Mouse (Mus musculus) mouse trophoblast stem cell (cell line): ENCODE measurements at regions not wholly inside any gene's neighbourhood (a gene's known extent, or its start where the extent isn't known, plus 50 kb on each side); places are given as distances from the start of the nearest gene placed in this dataset.

Experiments used
- in situ Hi-C, 2 experiments: fragments of 300-500 bp; cut with MseI, MboI; formaldehyde crosslinking; loops; 2 replicates in 1 of 2; 3 replicates in 1 of 2; pipeline ENCODE4 v1.15.1; 2025

GRCm38 (mm10) chr12:26071610-26072009, 343.4 kb downstream of the Rnf144a start:
- in situ Hi-C loops = loop anchor here (25.0 kb wide), 1 partner anchor 984 kb away; the partner anchor contains the start of gene Id2 (in 2 of the 2)

GRCm38 (mm10) chr12:26068685-26069008, 346.4 kb downstream of the Rnf144a start:
- in situ Hi-C loops = loop anchor here (25.0 kb wide), 1 partner anchor 981 kb away; the partner anchor contains the start of gene Id2 (in 2 of the 2)

GRCm38 (mm10) chr12:26067866-26068684, 347.0 kb downstream of the Rnf144a start:
- in situ Hi-C loops = loop anchor here (25.0 kb wide), 1 partner anchor 981 kb away; the partner anchor contains the start of gene Id2 (in 2 of the 2)

- in situ Hi-C loops = loop anchor here (25.0 kb wide), 1 partner anchor 973 kb away; the partner anchor contains the start of gene Id2 (in 2 of the 2)
These were observed 354.7 kb downstream of the Rnf144a start for GRCm38 (mm10) chr12:26060378-26060777.

GRCm38 (mm10) chr12:26059090-26059489, 356.0 kb downstream of the Rnf144a start:
- in situ Hi-C loops = loop anchor here (25.0 kb wide), 1 partner anchor 972 kb away; the partner anchor contains the start of gene Id2 (in 2 of the 2)

- in situ Hi-C loops = loop anchor here (25.0 kb wide), 1 partner anchor 970 kb away; the partner anchor contains the start of gene Id2 (in 2 of the 2)
These were observed 357.5 kb downstream of the Rnf144a start for GRCm38 (mm10) chr12:26057491-26058054.

GRCm38 (mm10) chr12:26046991-26047390, 368.1 kb downstream of the Rnf144a start:
- in situ Hi-C loops = no loop called here

GRCm38 (mm10) chr12:26045321-26045720, 369.7 kb downstream of the Rnf144a start:
- in situ Hi-C loops = no loop called here

- in situ Hi-C loops = no loop called here
These were observed 402.1 kb downstream of the Rnf144a start for GRCm38 (mm10) chr12:26012951-26013350.

GRCm38 (mm10) chr12:25994063-25994462, 421.0 kb downstream of the Rnf144a start:
- in situ Hi-C loops = no loop called here

GRCm38 (mm10) chr12:25991801-25992525, 423.1 kb downstream of the Rnf144a start:
- in situ Hi-C loops = no loop called here

- in situ Hi-C loops = no loop called here
These were observed 432.5 kb downstream of the Rnf144a start for GRCm38 (mm10) chr12:25982545-25982944.

GRCm38 (mm10) chr12:25978335-25978734, 436.7 kb downstream of the Rnf144a start:
- in situ Hi-C loops = no loop called here

GRCm38 (mm10) chr12:25958584-25958983, 456.5 kb downstream of the Rnf144a start:
- in situ Hi-C loops = no loop called here

GRCm38 (mm10) chr12:25957547-25957946, 457.5 kb downstream of the Rnf144a start:
- in situ Hi-C loops = no loop called here

- in situ Hi-C loops = no loop called here
These were observed 467.9 kb downstream of the Rnf144a start for GRCm38 (mm10) chr12:25947107-25947506.

- in situ Hi-C loops = no loop called here
These were observed 468.9 kb downstream of the Rnf144a start for GRCm38 (mm10) chr12:25946121-25946520.

GRCm38 (mm10) chr12:25938856-25939255, 476.2 kb downstream of the Rnf144a start:
- in situ Hi-C loops = no loop called here

GRCm38 (mm10) chr12:25934946-25935345, 480.1 kb downstream of the Rnf144a start:
- in situ Hi-C loops = no loop called here

- in situ Hi-C loops = no loop called here
These were observed 480.5 kb downstream of the Rnf144a start for GRCm38 (mm10) chr12:25934526-25934925.

- in situ Hi-C loops = no loop called here
These were observed 488.7 kb downstream of the Rnf144a start for GRCm38 (mm10) chr12:25926367-25926766.

- in situ Hi-C loops = no loop called here
These were observed 490.5 kb downstream of the Rnf144a start for GRCm38 (mm10) chr12:25924526-25924925.
